18 mouse cellular contexts compared by ENCODE assay signal in genomic region chr10:97064546-97064945, GRCm38 (mm10).
"Had no signal": no experiment of that assay in that cellular context is flagged by ENCODE, and none has a peak within 500 bp of the region (broad histone marks: within the 10 kb centered on the region; RNA-seq: fewer than 3 reads in every experiment).

No protein-coding gene starts in this region.

- H3K4me1 ChIP-seq: midbrain, embryonic 10.5 days; midbrain, embryonic 12.5 days had no signal

- H3K9ac ChIP-seq: lung, embryonic 14.5 days; midbrain, embryonic 12.5 days; neural tube, embryonic 13.5 days; neural tube, embryonic 15.5 days had no signal

- ATAC-seq: midbrain, embryonic 16.5 days had no signal

- H3K9me3 ChIP-seq: midbrain, embryonic 10.5 days; midbrain, embryonic 12.5 days; neural tube, embryonic 15.5 days had no signal

- H3K4me3 ChIP-seq: midbrain, embryonic 10.5 days; midbrain, embryonic 12.5 days; myocyte; neural tube, embryonic 13.5 days; neural tube, embryonic 15.5 days had no signal

- H3K27ac ChIP-seq: midbrain, embryonic 10.5 days; midbrain, embryonic 12.5 days; neural tube, embryonic 13.5 days; neural tube, embryonic 15.5 days had no signal

- H3K4me2 ChIP-seq: lung, embryonic 14.5 days; midbrain, embryonic 12.5 days; neural tube, embryonic 13.5 days; neural tube, embryonic 15.5 days had no signal

- DNase-seq: lung, adult 18-20 months; lung, embryonic 14.5 days; lung, postnatal 10 days; lung, postnatal 4 days; midbrain, embryonic 14.5 days; retina, postnatal 1 day; right cerebral cortex, adult 18-20 months; right cerebral cortex, postnatal 25 days; right cerebral cortex, postnatal 4 days; spleen, adult 18-20 months; thymus, adult 18-20 months; thymus, postnatal 25 days had no signal

- H3K36me3 ChIP-seq: midbrain, embryonic 10.5 days; midbrain, embryonic 12.5 days; neural tube, embryonic 13.5 days; neural tube, embryonic 15.5 days had no signal

- H3K27me3 ChIP-seq: midbrain, embryonic 12.5 days; neural tube, embryonic 13.5 days; neural tube, embryonic 15.5 days had no signal
